Mouse (Mus musculus): ENCODE data around the gene Cntnap5c. TPM values are rescaled to one million over a fixed set of nuclear protein-coding genes. Genes with fewer than 3 reads are reported as not detected.

Cntnap5c gene
- total and polyA plus RNA-seq, 3 experiments = not detected

DNA sequence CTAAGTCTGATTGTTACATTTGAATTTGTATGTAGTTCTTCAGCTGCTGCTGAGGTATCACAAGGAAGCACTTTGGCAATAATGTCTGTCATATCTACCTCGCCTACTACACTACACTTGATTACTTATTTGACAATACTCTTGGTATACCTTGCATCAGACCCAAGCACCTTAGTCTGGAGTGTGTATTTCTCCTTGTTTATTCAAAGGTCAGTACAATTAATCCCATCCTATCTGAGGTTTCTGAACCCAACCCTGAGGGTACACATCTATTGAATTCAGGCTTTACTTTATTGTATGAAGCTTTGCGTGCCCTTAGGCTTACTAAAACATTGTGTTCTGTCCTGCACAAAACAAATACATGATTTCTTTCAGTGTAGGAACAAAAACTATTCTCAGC is 235.1 kb downstream of the Cntnap5c start:
- Histone ChIP-seq H3K9me3 (replicated peaks; ENCODE audit: low read length) (no peaks in the 10 kb centered on the region), H3K4me1 (ENCODE audit: control insufficient read depth in 1 of 2, insufficient read depth in 2 of 2) (no peaks in the 10 kb centered on the region), H3K36me3 (replicated peaks in 1 of 2; ENCODE audit: control insufficient read depth in 1 of 2, insufficient read depth in 1 of 2, low read length in 1 of 2) (no peaks in the 10 kb centered on the region), H3K27me3 (replicated peaks) (no peaks in the 10 kb centered on the region), H3K27ac (ENCODE audit: insufficient read depth, low read depth) (no peak overlapping the region), H3K4me2 (ENCODE audit: insufficient read depth, low read depth, poor library complexity, severe bottlenecking) (no peak overlapping the region), H3K4me3 (replicated peaks in 1 of 3; ENCODE audit: low read depth in 2 of 3, low read length in 2 of 3, poor library complexity in 1 of 3) (no peak overlapping the region), H3K9ac (ENCODE audit: insufficient read depth, low read depth) (no peak overlapping the region), H3K79me2 (replicated peaks; ENCODE audit: control insufficient read depth, extremely low read depth, insufficient read depth, poor library complexity, severe bottlenecking) (no peaks in the 10 kb centered on the region)
- dilution Hi-C loops (cut with MboI; ENCODE audit: extremely low pct_ligation_motif_present, extremely low pct_unique_long_range_greater_than_20kb, low sequenced_read_pairs) = no loop called here
- in situ Hi-C loops (cut with MboI; ENCODE audit: low pct_ligation_motif_present, low pct_unique_long_range_greater_than_20kb, low sequenced_read_pairs) = no loop called here
- DNase-seq (ENCODE audit: extremely low read depth) = no peak
- no peak for TF ChIP-seq MEF2A (IDR thresholded peaks at IDR 0.05; ENCODE audit: borderline replicate concordance, low read depth, low read length)
- no peak for TF ChIP-seq ETS1 (conservative IDR thresholded peaks at IDR 0.05; ENCODE audit: low read depth, low read length)
- TF ChIP-seq MAZ (IDR thresholded peaks at IDR 0.05; ENCODE audit: low read depth, low read length) = no peak
- TF ChIP-seq E2F4 (IDR thresholded peaks at IDR 0.05; ENCODE audit: insufficient replicate concordance, low read depth, low read length) = no peak
- no peak for TF ChIP-seq PAX5 (IDR thresholded peaks at IDR 0.05; ENCODE audit: low read length)
- TF ChIP-seq USF1 (IDR thresholded peaks at IDR 0.05; ENCODE audit: low read depth, low read length) = no peak
- TF ChIP-seq UBTF (IDR thresholded peaks at IDR 0.05; ENCODE audit: low read depth, low read length) = no peak
- TF ChIP-seq USF2 (conservative IDR thresholded peaks at IDR 0.05; ENCODE audit: low read depth, low read length) = no peak
- no peak for TF ChIP-seq NRF1 (IDR thresholded peaks at IDR 0.05; ENCODE audit: low read depth, low read length)
- TF ChIP-seq MYC (IDR thresholded peaks at IDR 0.05; ENCODE audit: low read depth, low read length) = no peak
- no peak for TF ChIP-seq IRF4 (IDR thresholded peaks at IDR 0.05; ENCODE audit: low read depth, low read length)
- TF ChIP-seq HCFC1 (IDR thresholded peaks at IDR 0.05; ENCODE audit: low read depth, low read length) = no peak
- TF ChIP-seq POLR2A (IDR thresholded peaks at IDR 0.05; ENCODE audit: low read depth, low read length) = no peak
- no peak for TF ChIP-seq POLR2AphosphoS2 (IDR thresholded peaks at IDR 0.05; ENCODE audit: low read depth, low read length)
- no peak for TF ChIP-seq CTCF (conservative IDR thresholded peaks at IDR 0.05 in 1 of 2, IDR thresholded peaks at IDR 0.05 in 1 of 2; ENCODE audit: low read depth in 2 of 2, low read length in 2 of 2)
- no peak for TF ChIP-seq JUND (conservative IDR thresholded peaks at IDR 0.05; ENCODE audit: low read depth, low read length)

DNA sequence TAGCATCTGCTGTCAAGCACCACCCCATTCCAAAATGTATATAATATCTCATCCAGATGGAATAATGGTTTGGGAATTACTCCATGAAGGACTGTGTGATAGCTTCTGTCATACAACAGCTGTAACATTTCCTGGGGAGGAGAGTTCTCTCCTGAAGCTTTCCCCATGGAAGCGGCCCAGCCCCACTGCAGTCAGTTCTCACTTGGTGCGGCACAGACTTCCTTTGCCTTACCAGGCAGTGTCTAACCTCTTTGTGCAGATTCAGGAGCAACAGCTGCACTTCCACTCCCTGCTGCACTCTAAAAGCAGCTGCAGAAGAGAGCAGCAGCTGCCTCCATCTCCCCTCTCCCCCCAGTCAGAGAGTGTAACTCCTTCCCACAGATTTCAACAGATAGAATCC is 271.8 kb downstream of the Cntnap5c start:
- H3K9ac ChIP-seq (ENCODE audit: insufficient read depth, low read depth) = no peak overlapping the region
- H3K27me3 ChIP-seq (replicated peaks) = no peaks in the 10 kb centered on the region
- no peaks in the 10 kb centered on the region for H3K79me2 ChIP-seq (replicated peaks; ENCODE audit: control insufficient read depth, extremely low read depth, insufficient read depth, poor library complexity, severe bottlenecking)
- H3K27ac ChIP-seq (ENCODE audit: insufficient read depth, low read depth) = no peak overlapping the region
- dilution Hi-C loops (cut with MboI; ENCODE audit: extremely low pct_ligation_motif_present, extremely low pct_unique_long_range_greater_than_20kb, low sequenced_read_pairs) (no loop called here), in situ Hi-C loops (cut with MboI; ENCODE audit: low pct_ligation_motif_present, low pct_unique_long_range_greater_than_20kb, low sequenced_read_pairs) (no loop called here)
- DNase-seq (ENCODE audit: extremely low read depth) = no peak
- H3K4me3 ChIP-seq (replicated peaks in 1 of 3; ENCODE audit: low read depth in 2 of 3, low read length in 2 of 3, poor library complexity in 1 of 3) = no peak overlapping the region
- H3K4me2 ChIP-seq (ENCODE audit: insufficient read depth, low read depth, poor library complexity, severe bottlenecking) = no peak overlapping the region
- no peak for TF ChIP-seq USF1 (IDR thresholded peaks at IDR 0.05; ENCODE audit: low read depth, low read length)
- no peak for TF ChIP-seq ZC3H11A (IDR thresholded peaks at IDR 0.05; ENCODE audit: low read depth, low read length)
- no peaks in the 10 kb centered on the region for H3K9me3 ChIP-seq (replicated peaks; ENCODE audit: low read length)
- no peaks in the 10 kb centered on the region for H3K36me3 ChIP-seq (replicated peaks in 1 of 2; ENCODE audit: control insufficient read depth in 1 of 2, insufficient read depth in 1 of 2, low read length in 1 of 2)
- no peaks in the 10 kb centered on the region for H3K4me1 ChIP-seq (ENCODE audit: control insufficient read depth in 1 of 2, insufficient read depth in 2 of 2)

Measured in CH12.LX (cell line).